Mouse (Mus musculus): ENCODE data around the gene Dip2b. TPM values are rescaled to one million over a fixed set of nuclear protein-coding genes. Genes with fewer than 3 reads are reported as not detected.

The Dip2b gene
- polyA plus RNA-seq, 1 experiment from 2014 or later, result 26.9 TPM

DNA sequence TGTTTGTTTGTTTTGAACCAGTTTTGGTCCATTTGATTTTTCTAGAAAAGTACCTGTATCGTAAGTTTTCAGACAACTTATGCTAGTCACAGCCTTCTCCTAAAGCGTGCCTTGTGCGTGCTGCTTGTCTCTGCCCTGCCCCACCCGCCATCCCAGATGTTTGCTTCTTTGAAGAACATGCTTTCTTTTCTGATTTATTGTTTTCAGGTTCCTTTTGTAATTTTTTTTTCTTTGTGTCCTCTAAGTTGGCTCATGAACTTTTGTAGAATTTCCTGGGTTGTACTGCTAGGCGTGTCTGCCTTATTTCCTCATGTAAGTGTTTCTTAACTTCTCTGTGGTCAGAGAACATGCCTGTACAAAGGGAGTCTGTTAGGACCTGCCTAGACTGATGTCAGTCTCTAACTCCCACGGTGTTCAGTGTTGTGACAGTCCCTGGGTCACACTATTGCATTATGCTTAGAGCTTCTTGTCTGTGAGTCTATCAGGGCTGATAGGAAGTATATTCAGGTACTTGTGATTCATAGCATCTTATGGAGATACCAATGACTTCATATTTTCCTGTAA, 80.8 kb downstream of the Dip2b start:
- WGBS, result 86% methylated on average over 6 of the region's 6 CpGs
- Histone ChIP-seq H3K4me1 (0 out of 2 replicates have a peak, but pooled peaks cover 3% of the 10 kb centered on the region), H3K27me3 (replicated peaks) (no peaks in the 10 kb centered on the region), H3K4me2 (replicated peaks) (no peak overlapping the region), H3K9ac (no peak overlapping the region), H3K36me3 (peaks cover 16% of the 10 kb centered on the region), H3K4me3 (no peak overlapping the region), H3K27ac (no peak overlapping the region), H3K9me3 (no peaks in the 10 kb centered on the region)
- no peak for ATAC-seq (ENCODE audit: low FRiP score, low read depth)

DNA sequence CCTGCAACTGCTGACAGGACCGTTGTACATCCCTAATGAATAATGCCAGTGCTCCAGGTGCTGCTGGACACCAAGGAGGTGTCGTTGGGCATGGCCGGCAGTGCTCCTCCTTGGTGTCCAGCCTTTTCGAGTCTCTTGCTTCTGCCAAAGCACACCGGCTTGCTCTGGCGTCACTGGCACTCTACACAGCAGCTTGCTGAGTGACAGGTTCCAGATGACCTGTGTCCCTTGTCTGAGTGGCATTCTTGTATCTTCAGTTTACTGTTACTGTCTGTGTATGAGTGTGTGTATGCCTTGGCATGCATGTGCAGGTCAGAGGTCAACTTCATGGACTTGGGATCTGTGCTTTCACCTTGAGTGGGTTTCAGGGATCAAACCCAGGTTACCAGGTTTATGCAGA, 83.0 kb downstream of the Dip2b start:
- Histone ChIP-seq H3K4me2 (replicated peaks) (no peak overlapping the region), H3K9me3 (no peaks in the 10 kb centered on the region), H3K27me3 (replicated peaks) (no peaks in the 10 kb centered on the region), H3K4me1 (peaks cover 8% of the 10 kb centered on the region), H3K36me3 (peaks cover 14% of the 10 kb centered on the region), H3K9ac (no peak overlapping the region), H3K27ac (no peak overlapping the region), H3K4me3 (no peak overlapping the region)
- ATAC-seq (ENCODE audit: low FRiP score, low read depth), result no peak
- 93% methylated on average over 6 of the region's 6 CpGs for WGBS

DNA sequence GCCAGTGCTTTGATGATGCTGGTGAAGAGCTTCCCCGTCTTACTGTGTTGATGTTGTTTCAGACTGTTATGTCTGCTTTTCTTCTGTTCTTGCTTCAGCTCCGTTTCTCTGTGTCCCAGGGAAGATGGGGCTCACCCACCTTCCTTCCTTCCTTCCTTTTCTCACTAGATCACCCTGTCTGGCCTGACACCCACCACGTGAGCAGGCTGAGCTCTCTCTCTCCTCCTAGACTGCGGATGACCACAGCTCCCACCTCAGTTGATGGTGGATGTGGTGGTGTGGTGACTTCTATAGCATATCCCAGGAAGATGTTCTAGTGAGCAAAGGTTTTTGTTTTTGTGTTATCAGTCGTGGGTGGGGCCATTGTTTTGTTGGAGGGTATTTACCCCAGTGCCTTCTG, 85.4 kb downstream of the Dip2b start:
- Histone ChIP-seq H3K36me3 (no peaks in the 10 kb centered on the region), H3K4me1 (peaks cover 12% of the 10 kb centered on the region), H3K27me3 (replicated peaks) (no peaks in the 10 kb centered on the region), H3K9ac (no peak overlapping the region), H3K27ac (no peak overlapping the region), H3K9me3 (no peaks in the 10 kb centered on the region), H3K4me3 (no peak overlapping the region), H3K4me2 (replicated peaks) (no peak overlapping the region)
- ATAC-seq (ENCODE audit: low FRiP score, low read depth), result no peak
- WGBS, result 68% methylated on average over 5 of the region's 5 CpGs

DNA sequence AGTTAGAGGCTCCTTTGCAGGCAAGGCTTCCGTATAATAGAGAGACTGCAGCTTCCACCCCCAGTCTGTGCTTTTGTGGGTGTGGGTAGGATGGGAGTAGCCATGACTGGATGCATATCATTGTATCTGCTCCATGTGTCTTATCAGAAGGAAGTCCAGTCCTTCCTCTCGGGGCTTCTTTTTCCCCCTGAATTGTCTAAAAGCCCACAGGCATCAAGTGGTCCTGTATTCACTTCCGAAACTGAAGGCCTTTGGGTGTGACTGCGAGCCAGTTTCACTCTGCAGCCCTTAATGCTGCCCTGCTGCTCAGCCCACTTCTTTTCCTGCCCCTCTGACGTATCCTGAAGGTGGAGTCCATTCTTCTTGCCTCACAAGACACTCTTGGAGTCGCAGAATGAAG, 86.8 kb downstream of the Dip2b start:
- Histone ChIP-seq H3K9ac (no peak overlapping the region), H3K9me3 (no peaks in the 10 kb centered on the region), H3K27me3 (replicated peaks) (no peaks in the 10 kb centered on the region), H3K4me3 (no peak overlapping the region), H3K36me3 (no peaks in the 10 kb centered on the region), H3K4me2 (replicated peaks) (no peak overlapping the region), H3K27ac (no peak overlapping the region), H3K4me1 (peaks cover 12% of the 10 kb centered on the region)
- 79% methylated on average over 6 of the region's 6 CpGs for WGBS
- no peak for ATAC-seq (ENCODE audit: low FRiP score, low read depth)

DNA sequence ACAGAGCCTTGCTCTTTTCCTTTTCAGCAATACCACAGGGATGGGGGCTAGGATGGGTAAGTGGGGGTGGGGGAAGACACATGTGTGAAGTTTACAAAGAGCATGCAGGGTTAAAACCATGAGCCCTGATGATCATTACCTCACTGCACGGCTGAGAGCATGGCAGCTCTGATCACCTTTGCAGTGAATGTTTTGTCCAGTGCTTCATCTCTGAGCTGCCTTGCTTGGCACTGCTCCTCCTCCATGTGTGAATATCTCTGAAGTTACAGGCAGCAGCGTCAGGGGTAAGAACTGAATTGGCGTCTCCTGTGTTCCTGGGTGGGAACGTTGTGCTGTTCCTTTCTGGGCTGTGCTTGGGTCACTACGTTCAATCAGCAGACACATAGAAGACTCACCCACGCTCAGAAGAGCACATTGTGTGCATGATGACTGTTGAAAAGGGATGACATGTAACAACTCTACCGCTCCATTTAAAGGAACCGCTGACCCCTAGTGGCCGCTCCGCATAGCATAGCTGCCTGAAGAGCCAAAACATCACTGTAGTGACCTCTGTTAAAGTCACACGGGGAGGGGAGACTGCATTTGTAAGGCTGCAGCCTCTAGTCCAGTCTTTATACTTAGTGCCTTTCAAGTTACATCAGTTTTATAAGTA, 88.1 kb downstream of the Dip2b start:
- Histone ChIP-seq H3K9ac (no peak overlapping the region), H3K4me2 (replicated peaks) (no peak overlapping the region), H3K4me1 (peaks cover 12% of the 10 kb centered on the region), H3K27me3 (replicated peaks) (no peaks in the 10 kb centered on the region), H3K4me3 (no peak overlapping the region), H3K27ac (no peak overlapping the region), H3K36me3 (no peaks in the 10 kb centered on the region), H3K9me3 (no peaks in the 10 kb centered on the region)
- ATAC-seq (ENCODE audit: low FRiP score, low read depth), result peak; percentile 66
- 11% methylated on average over 11 of the region's 11 CpGs for WGBS

DNA sequence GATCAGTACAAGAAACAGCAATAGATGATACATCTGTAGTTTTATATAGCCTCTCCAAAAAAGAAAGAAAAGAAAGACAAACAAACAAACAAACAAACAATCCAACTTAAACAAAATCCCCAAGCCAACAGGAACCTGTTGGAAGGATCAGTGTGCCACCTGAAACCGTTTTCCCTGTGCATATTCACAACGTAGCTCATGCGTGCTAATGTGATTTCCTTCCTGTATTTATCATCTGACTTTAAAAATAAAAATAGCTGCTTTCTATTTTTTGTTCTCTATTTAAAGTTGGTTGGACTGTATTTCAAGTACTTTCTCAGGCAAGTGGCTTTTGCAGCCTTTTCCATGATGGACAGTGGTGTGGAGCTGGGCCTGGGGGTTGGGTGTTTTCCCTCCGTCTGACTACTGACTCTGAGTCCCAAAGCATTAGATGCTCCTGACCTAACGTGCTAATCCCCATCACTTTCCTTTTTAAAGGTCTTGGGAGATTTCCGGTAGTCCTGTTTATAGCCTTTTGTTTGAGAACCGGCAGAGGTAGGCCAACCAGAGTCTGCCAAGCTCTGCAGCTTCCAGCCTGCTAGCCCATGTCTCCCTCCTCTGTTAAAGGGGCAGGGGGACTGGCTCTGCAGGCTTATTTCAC, 90.8 kb downstream of the Dip2b start:
- H3K9ac ChIP-seq, result no peak overlapping the region
- H3K27ac ChIP-seq, result no peak overlapping the region
- no peak overlapping the region for H3K4me2 ChIP-seq (replicated peaks)
- H3K4me1 ChIP-seq, result peaks cover 9% of the 10 kb centered on the region
- 74% methylated on average over 7 of the region's 7 CpGs for WGBS
- peaks cover 4% of the 10 kb centered on the region; the same call in 1 of the 2 replicates for H3K36me3 ChIP-seq
- H3K27me3 ChIP-seq (replicated peaks), result no peaks in the 10 kb centered on the region
- no peak overlapping the region for H3K4me3 ChIP-seq
- H3K9me3 ChIP-seq, result no peaks in the 10 kb centered on the region
- ATAC-seq (ENCODE audit: low FRiP score, low read depth), result no peak

DNA sequence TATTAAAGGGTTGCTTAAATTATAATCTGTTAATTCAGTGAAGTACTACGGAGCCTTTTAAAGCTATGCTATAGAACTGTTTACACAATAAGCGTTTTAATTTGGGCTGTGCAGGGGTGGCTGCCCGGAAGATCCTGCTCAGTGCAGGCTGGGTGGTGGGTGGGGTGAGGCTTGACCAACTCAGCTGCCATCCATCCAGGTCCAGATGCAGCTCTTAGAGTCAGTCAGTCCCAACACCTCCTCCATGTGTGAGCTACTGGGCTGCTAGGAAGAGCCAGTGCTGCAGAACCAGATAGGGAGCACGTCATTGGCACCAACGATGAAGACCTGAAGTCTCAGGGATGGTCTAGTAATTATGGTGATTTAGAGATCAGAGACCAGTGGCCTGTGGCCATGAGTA, 101.2 kb downstream of the Dip2b start:
- no peaks in the 10 kb centered on the region for H3K4me1 ChIP-seq
- H3K9ac ChIP-seq, result no peak overlapping the region
- WGBS, result 88% methylated on average over 5 of the region's 5 CpGs

DNA sequence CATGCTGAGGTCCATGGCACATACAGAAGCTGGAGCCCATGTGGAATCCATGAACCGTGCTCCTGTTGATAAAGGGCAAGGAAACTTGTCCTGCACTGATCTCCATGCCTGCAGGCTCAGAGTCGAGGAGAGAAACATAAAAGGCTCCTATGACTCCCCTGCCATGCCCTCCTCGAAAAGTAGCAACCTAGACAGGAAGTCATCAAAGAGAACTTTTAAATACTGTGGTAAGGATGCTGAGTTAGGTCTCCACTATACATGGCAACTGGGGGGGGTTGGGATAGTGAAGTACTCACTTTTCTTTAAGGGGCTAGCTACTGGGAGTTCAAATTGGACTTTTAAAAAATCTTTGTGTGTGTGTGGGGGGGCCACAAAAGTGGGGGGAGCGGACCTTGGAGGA, 102.0 kb downstream of the Dip2b start:
- no peak for ATAC-seq (ENCODE audit: low FRiP score, low read depth)
- no peak overlapping the region for H3K4me3 ChIP-seq
- peaks cover 11% of the 10 kb centered on the region for H3K36me3 ChIP-seq
- no peaks in the 10 kb centered on the region for H3K27me3 ChIP-seq (replicated peaks)
- WGBS, result 72% methylated on average over 4 of the region's 4 CpGs
- H3K4me1 ChIP-seq, result peaks cover 7% of the 10 kb centered on the region
- no peak overlapping the region for H3K9ac ChIP-seq
- H3K9me3 ChIP-seq, result no peaks in the 10 kb centered on the region
- no peak overlapping the region for H3K4me2 ChIP-seq (replicated peaks)
- no peak overlapping the region for H3K27ac ChIP-seq

More for the DNA sequence above, 101.2 kb downstream of the Dip2b start:
- Histone ChIP-seq H3K9me3 (no peaks in the 10 kb centered on the region), H3K27ac (no peak overlapping the region), H3K4me3 (no peak overlapping the region), H3K27me3 (replicated peaks) (no peaks in the 10 kb centered on the region), H3K36me3 (peaks cover 14% of the 10 kb centered on the region), H3K4me2 (replicated peaks) (no peak overlapping the region)
- no peak for ATAC-seq (ENCODE audit: low FRiP score, low read depth)

DNA sequence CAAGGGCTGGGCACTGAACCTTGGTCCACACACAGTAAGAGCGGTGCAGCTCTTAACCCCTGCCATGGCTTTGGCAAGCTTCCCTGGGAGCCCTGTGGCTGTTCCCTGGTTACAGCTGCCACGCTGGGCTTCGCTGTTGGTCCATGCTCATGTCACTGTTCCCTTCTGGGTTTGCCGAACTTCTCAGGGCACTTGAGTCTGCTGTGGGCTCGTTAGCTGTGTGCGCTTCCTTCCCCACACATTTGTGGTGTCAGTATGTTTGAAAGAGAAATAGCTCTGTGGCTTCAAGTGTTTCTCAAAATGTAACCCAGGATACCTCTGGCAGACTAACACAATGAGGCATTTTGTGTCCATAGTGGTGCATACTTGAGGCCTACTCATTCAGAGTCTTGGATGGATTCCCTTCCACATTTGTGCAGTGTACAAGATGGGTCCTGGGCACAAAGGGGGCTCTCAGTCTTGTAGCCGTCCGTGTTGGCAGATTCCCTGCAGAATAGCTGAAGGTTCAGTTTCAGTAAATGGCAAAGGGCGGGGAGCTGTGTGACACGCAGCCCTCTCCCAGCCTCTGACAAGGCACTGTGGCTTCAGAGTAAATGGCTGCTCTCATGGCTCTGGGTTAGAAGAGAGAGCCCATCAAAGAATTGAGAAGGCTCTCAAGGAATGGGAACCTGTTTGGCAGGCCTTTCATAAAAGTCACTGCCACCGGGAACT, 104.8 kb downstream of the Dip2b start:
- WGBS, result 84% methylated on average over 11 of the region's 11 CpGs
- H3K9me3 ChIP-seq, result no peaks in the 10 kb centered on the region
- ATAC-seq (ENCODE audit: low FRiP score, low read depth), result no peak
- peaks cover 11% of the 10 kb centered on the region for H3K4me1 ChIP-seq
- H3K27me3 ChIP-seq (replicated peaks), result no peaks in the 10 kb centered on the region
- H3K4me2 ChIP-seq (replicated peaks), result no peak overlapping the region
- peaks cover 5% of the 10 kb centered on the region; the same call in 1 of the 2 replicates for H3K36me3 ChIP-seq
- H3K9ac ChIP-seq, result no peak overlapping the region
- H3K4me3 ChIP-seq, result no peak overlapping the region
- no peak overlapping the region; the same call in 1 of the 2 replicates for H3K27ac ChIP-seq

DNA sequence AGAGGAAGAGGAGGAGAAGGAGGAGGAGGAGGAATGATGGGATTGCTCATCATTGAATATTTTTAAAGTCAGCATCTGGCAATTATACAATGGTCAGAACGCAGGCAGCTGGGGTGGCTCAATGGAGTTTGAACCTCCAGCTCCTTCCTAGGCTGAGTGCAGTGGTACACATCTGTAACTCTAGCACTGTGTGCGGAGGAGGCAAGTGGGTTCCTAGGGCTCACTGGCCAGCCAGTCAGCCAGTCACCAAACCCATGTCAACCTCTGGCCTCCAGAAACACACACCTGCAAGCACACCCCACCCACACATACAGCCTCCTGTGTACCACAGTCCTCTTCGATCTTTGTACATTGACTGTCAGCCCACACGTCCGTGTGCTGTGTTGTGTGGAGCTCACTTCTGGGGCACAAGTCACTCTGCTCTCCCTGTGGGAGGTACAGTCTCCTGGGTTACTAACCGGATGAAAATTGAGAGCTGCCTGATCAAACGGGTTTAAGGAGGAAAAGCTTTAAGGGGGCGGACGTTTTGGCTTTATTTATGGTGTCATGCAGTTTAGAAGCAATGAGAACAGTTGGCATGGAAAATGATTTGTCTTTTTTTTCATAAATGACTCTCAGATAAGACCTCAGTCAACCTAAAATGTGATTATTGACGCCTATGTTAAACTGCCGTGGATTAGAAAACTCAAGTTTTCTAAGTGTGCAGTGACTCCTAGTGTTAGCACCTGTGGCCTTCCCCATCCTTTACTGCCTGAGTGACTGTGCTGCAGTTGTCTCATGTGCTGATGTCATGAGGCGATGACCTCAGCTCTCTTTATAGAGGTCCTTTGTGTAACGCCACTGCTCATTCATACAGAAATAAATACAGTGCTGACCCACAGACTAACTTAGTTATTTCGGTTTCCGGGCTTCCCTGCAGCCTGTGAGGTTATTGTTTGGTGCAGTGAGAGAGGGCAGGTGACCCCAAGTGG, 106.7 kb downstream of the Dip2b start:
- H3K9me3 ChIP-seq, result no peaks in the 10 kb centered on the region
- 55% methylated on average over 15 of the region's 15 CpGs for WGBS
- no peak overlapping the region for H3K4me3 ChIP-seq
- no peak overlapping the region for H3K4me2 ChIP-seq (replicated peaks)
- H3K9ac ChIP-seq, result no peak overlapping the region
- H3K27ac ChIP-seq, result no peak overlapping the region
- ATAC-seq (ENCODE audit: low FRiP score, low read depth), result peak; percentile 33; the same call in 1 of the 2 replicates
- H3K4me1 ChIP-seq, result peaks cover 22% of the 10 kb centered on the region
- no peaks in the 10 kb centered on the region for H3K27me3 ChIP-seq (replicated peaks)
- H3K36me3 ChIP-seq, result 0 out of 2 replicates have a peak, but pooled peaks cover 5% of the 10 kb centered on the region

DNA sequence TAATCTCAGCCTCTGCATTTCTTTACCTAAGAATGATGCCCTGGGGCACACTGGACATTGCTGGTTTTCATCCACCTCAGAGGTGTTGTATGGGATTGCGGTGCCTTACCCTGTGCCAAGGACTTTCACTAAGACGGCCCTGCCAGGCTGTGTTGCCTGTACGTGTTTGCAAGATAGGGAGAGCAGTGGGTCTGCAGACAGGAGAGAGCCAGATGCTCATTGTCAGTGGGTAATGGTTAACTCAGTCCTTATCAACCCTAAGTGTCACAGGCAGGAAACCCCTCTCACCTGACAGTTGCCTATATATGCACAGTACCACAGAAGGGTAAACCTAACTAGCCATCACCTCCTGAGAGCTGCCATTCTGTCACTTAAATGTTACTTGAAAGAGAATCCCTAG, 107.5 kb downstream of the Dip2b start:
- H3K36me3 ChIP-seq, result 0 out of 2 replicates have a peak, but pooled peaks cover 5% of the 10 kb centered on the region
- no peak overlapping the region for H3K4me3 ChIP-seq
- H3K27ac ChIP-seq, result no peak overlapping the region
- H3K9me3 ChIP-seq, result no peaks in the 10 kb centered on the region
- 91% methylated on average over 3 of the region's 3 CpGs for WGBS
- H3K4me1 ChIP-seq, result peaks cover 28% of the 10 kb centered on the region
- no peak overlapping the region for H3K4me2 ChIP-seq (replicated peaks)
- H3K27me3 ChIP-seq (replicated peaks), result no peaks in the 10 kb centered on the region
- no peak overlapping the region for H3K9ac ChIP-seq
- ATAC-seq (ENCODE audit: low FRiP score, low read depth), result no peak
